Mouse (Mus musculus): ENCODE results near the gene Gm20388.

DNA sequence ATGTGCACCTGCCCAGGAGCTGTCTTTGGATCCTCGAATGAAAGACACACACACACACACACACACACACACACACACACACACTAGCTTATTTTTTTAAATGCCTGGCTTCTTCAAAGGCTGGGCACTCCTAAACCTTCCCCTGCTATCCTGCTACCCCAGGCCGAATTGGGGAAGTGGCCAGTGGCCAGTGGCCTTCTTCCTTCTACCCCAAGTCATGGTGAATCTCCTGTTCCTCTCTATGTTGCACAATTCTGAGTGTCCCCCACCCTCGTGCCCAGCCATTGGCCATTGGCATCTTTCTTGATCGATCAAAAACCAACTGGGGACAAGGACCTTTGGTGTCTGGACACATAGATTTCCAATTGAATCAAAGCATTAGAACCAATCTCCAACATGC lies 2019.4 kb downstream of the Gm20388 start:
- TF ChIP-seq CTCF (IDR thresholded peaks at IDR 0.05; ENCODE audit: borderline replicate concordance, insufficient read depth, low read depth, low read length), result no peak
- TF ChIP-seq POLR2A (IDR thresholded peaks at IDR 0.05; ENCODE audit: borderline replicate concordance, insufficient read depth, low read length), result no peak
